Mouse (Mus musculus) limb, embryonic 12.5 days (tissue): Measurements from ENCODE around the gene Mov10. TPM values are rescaled to one million over a fixed set of nuclear protein-coding genes. Genes with fewer than 3 reads are reported as not detected.
A peak's percentile ranks its signal among the peaks of the same experiment; 100 is the strongest.

Experiments used
- ATAC-seq: fragments of 200-750 bp; cut with Nextera tagmentation; 2 replicates; pipeline ENCODE4 v1.8.0; 2017; ENCODE audit warnings: low read depth, moderate TSS enrichment; ENCODE audit not compliant: insufficient number of reproducible peaks, insufficient read depth, low FRiP score, low TSS enrichment
- H3K27ac ChIP-seq: fragments of 300-500 bp; sonication (generic); 2 replicates; pipeline ENCODE4 v1.5.1; 2016; ENCODE audit warnings: mild to moderate bottlenecking, moderate library complexity
- H3K27me3 ChIP-seq: fragments of 300-500 bp; sonication (generic); 2 replicates; pipeline ENCODE4 v1.6.1; 2016; ENCODE audit warnings: mild to moderate bottlenecking, moderate library complexity
- H3K36me3 ChIP-seq: fragments of 300-500 bp; sonication (generic); 2 replicates; pipeline ENCODE4 v1.6.1; 2016; ENCODE audit warnings: mild to moderate bottlenecking, moderate library complexity
- H3K4me1 ChIP-seq: fragments of 300-500 bp; sonication (generic); replicated peaks from 2 replicates; pipeline ENCODE4 v1.6.1; 2016
- H3K4me2 ChIP-seq: fragments of 300-500 bp; sonication (generic); 2 replicates; pipeline ENCODE4 v1.6.1; 2016; ENCODE audit warnings: mild to moderate bottlenecking, moderate library complexity
- H3K4me3 ChIP-seq: fragments of 300-500 bp; sonication (generic); replicated peaks from 2 replicates; pipeline ENCODE4 v1.5.1; 2016; ENCODE audit warnings: mild to moderate bottlenecking
- H3K9ac ChIP-seq: fragments of 300-500 bp; sonication (generic); replicated peaks from 2 replicates; pipeline ENCODE4 v1.6.1; 2016; ENCODE audit warnings: mild to moderate bottlenecking, moderate library complexity
- H3K9me3 ChIP-seq: fragments of 300-500 bp; sonication (generic); 2 replicates; pipeline ENCODE4 v1.6.1; 2016; ENCODE audit warnings: mild to moderate bottlenecking, moderate library complexity
- WGBS: fragments of 180-500 bp; shearing (Covaris S2); methylation state at CpG from one replicate; pipeline ENCODE4 v1.1.7; 2016; 5-methylcytosine and 5-hydroxymethylcytosine counted together
- polyA plus RNA-seq: library from polyadenylated mRNA; unstranded; fragments of >200 nt; fragmentation: Nextera tagmentation; extraction: Ambion mirVana; gene quantifications from 2 replicates; pipeline ENCODE4 v1.2.1, GENCODE M21; 2016

Mov10 gene
- polyA plus RNA-seq, 1 experiment from 2014 or later: 73.8 TPM

DNA sequence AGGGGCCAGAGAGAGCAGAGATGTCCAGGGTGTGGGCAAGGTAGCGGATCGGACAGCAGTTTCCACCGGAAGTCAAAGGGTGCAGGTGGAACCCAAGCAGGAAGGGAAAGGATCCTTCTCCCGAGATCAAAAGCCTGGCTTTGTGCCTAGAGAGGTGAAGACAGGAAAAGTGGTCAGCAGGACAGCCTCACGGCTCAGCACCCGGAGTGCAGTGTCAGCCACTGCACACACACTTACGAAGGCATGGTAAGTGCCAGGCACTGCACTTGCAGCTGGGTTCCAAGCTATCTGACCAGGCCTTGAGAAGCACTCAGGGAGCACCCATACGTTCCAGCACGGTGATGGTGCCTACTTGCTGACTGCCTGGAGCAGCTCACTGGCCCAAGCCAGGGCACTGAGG, 12.8 kb downstream of the Mov10 start:
- Histone ChIP-seq H3K4me3 (no peak overlapping the region), H3K9ac (no peak overlapping the region), H3K9me3 (no peaks in the 10 kb centered on the region), H3K27me3 (no peaks in the 10 kb centered on the region), H3K4me1 (no peaks in the 10 kb centered on the region), H3K27ac (no peak overlapping the region), H3K36me3 (peaks cover 57% of the 10 kb centered on the region), H3K4me2 (no peak overlapping the region)
- ATAC-seq: no peak
- WGBS: 76% methylated on average over 9 of the region's 9 CpGs

GRCm38 (mm10) chr3:104804312-104804711, 14.1 kb downstream of the Mov10 start:
- Histone ChIP-seq H3K9me3 (no peaks in the 10 kb centered on the region), H3K9ac (no peak overlapping the region), H3K27ac (no peak overlapping the region), H3K4me2 (no peak overlapping the region), H3K4me1 (no peaks in the 10 kb centered on the region), H3K27me3 (no peaks in the 10 kb centered on the region), H3K36me3 (peaks cover 70% of the 10 kb centered on the region), H3K4me3 (no peak overlapping the region)
- no peak for ATAC-seq
- 90% methylated on average over 10 of the region's 10 CpGs for WGBS

GRCm38 (mm10) chr3:104801481-104801880, 16.9 kb downstream of the Mov10 start:
- Histone ChIP-seq H3K4me1 (peaks cover 2% of the 10 kb centered on the region; the same call in 1 of the 2 replicates), H3K9ac (no peak overlapping the region), H3K4me3 (no peak overlapping the region), H3K36me3 (peaks cover 82% of the 10 kb centered on the region), H3K9me3 (no peaks in the 10 kb centered on the region), H3K27ac (no peak overlapping the region), H3K4me2 (no peak overlapping the region), H3K27me3 (no peaks in the 10 kb centered on the region)
- ATAC-seq: no peak
- WGBS: 97% methylated on average over 6 of the region's 6 CpGs

DNA sequence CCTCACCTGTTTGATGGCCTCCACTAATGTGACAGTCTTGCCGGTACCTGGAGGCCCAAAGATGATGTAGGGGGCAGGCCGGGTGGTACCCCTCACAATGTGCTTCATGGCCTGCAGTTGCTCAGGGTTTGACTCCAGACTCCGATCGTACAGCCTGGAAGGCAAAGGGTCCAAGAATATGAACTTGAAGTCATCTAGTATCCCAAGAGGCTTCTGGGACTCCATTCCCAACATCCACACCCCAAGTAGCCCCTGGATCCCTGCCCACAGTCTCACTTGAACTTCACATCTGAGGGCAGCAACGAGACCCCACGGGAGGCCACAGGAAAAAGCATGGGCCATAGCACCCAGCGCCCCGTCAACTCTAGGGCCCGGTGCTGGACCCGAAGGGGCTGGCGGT, 17.7 kb downstream of the Mov10 start:
- H3K9me3 ChIP-seq: no peaks in the 10 kb centered on the region
- H3K4me2 ChIP-seq: no peak overlapping the region
- H3K27ac ChIP-seq: no peak overlapping the region
- WGBS: 97% methylated on average over 11 of the region's 11 CpGs
- H3K4me1 ChIP-seq: peaks cover 10% of the 10 kb centered on the region
- no peak overlapping the region for H3K9ac ChIP-seq
- H3K27me3 ChIP-seq: no peaks in the 10 kb centered on the region
- no peak for ATAC-seq
- no peak overlapping the region for H3K4me3 ChIP-seq
- peaks cover 84% of the 10 kb centered on the region for H3K36me3 ChIP-seq

DNA sequence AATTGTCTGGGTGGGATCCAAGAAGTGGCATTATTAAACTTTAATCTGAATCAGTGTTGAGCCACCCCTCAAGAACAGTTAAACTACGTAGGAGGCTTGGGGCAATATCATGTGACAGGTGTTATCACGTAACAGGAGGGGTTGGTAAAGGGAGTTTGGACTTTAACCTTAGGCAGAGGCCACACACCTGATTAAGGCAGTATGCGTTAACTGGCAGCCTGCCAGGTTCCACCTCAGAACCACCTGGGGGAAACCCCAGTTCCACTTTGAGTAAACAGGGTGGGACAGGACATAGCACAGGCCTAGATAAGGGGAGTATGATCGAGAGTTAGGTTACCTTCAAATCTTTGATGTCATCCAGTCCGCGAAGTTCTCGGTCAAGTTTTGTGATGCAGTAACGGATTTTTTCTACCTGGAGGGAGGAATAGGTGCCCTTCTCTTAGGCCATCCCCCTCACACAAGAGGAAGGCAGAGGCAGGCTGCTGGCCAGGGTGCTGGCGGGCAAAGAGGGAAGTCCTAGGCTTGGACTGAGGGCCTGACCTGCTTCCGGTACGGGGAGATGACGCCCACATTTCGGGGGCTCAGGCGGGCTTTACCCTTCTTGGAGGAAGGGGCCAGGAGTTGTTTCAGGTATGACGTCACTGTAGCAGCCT, 21.8 kb downstream of the Mov10 start:
- Histone ChIP-seq H3K36me3 (peaks cover 93% of the 10 kb centered on the region), H3K27ac (no peak overlapping the region), H3K4me2 (no peak overlapping the region), H3K4me1 (peaks cover 51% of the 10 kb centered on the region), H3K4me3 (no peak overlapping the region), H3K9me3 (no peaks in the 10 kb centered on the region), H3K27me3 (no peaks in the 10 kb centered on the region), H3K9ac (no peak overlapping the region)
- WGBS: 81% methylated on average over 15 of the region's 15 CpGs
- ATAC-seq: no peak

DNA sequence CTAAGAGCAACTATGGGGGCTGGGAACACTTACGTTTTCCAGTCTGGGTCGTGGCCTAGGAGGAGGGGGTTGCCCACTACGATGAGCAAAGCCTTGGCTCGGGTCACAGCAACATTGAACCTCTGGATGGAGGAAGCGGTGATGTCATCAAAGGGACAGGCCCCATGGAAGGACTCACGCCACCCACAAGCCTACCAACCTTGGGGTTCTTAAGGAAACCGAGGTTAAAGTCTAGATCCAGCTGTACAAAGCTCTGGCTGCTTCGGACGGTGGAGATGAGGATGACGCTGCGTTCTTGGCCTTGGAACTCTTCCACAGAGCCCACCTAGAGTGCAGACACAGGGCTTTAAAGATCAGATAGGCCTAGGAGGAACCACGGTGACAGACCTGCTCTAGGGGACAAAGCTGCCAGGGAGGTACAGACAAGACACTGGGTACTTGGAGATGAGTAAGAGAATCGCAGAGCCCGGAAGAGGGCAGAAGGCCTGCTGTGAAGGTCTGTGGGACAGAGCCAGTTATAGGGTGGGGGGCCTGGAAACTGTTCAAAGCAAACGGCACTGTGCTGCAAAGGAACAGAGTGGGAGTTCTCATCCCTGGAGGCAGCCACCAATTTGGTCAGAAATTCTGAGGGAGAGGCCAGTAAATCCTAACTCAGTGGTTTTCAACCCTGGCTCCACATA, 22.6 kb downstream of the Mov10 start:
- 70% methylated on average over 15 of the region's 15 CpGs for whole genome bisulfite sequencing
- H3K9me3 ChIP-seq: no peaks in the 10 kb centered on the region
- H3K9ac ChIP-seq: no peak overlapping the region
- H3K36me3 ChIP-seq: peaks cover 87% of the 10 kb centered on the region
- H3K27ac ChIP-seq: no peak overlapping the region
- H3K4me3 ChIP-seq: no peak overlapping the region
- H3K4me2 ChIP-seq: no peak overlapping the region
- no peak for ATAC-seq
- H3K27me3 ChIP-seq: no peaks in the 10 kb centered on the region
- peaks cover 58% of the 10 kb centered on the region for H3K4me1 ChIP-seq

DNA sequence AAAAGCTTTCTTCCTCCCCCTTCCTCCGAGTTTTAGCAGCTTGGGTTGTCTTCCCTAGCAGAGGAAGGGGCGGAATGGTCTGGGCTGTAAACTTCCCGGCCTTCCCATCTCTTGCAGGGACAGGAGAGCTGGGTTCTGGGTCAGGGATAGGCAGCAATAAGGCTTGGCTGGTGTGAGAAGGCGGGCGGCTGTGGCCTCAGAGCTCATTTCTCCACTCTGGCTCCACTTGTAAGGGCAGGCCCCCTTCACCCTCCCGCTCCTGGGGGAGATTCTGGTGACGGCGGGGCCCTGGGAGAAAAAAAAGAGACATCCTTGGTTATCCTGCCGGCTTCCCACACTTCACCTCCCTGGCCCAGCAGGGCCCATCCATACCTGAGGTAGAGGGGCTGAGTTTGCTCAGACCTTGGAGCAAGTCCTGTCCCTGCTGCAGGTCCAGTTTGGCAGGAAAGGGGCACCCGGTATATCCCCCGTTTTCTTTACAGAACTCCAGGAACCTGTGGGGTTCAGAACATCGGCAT, 23.4 kb downstream of the Mov10 start:
- Histone ChIP-seq H3K9ac (no peak overlapping the region), H3K36me3 (peaks cover 79% of the 10 kb centered on the region), H3K9me3 (no peaks in the 10 kb centered on the region), H3K27ac (peak overlapping the region; percentile 84), H3K4me2 (no peak overlapping the region), H3K27me3 (no peaks in the 10 kb centered on the region), H3K4me3 (no peak overlapping the region), H3K4me1 (peaks cover 66% of the 10 kb centered on the region)
- WGBS: 50% methylated on average over 12 of the region's 12 CpGs
- no peak for ATAC-seq

DNA sequence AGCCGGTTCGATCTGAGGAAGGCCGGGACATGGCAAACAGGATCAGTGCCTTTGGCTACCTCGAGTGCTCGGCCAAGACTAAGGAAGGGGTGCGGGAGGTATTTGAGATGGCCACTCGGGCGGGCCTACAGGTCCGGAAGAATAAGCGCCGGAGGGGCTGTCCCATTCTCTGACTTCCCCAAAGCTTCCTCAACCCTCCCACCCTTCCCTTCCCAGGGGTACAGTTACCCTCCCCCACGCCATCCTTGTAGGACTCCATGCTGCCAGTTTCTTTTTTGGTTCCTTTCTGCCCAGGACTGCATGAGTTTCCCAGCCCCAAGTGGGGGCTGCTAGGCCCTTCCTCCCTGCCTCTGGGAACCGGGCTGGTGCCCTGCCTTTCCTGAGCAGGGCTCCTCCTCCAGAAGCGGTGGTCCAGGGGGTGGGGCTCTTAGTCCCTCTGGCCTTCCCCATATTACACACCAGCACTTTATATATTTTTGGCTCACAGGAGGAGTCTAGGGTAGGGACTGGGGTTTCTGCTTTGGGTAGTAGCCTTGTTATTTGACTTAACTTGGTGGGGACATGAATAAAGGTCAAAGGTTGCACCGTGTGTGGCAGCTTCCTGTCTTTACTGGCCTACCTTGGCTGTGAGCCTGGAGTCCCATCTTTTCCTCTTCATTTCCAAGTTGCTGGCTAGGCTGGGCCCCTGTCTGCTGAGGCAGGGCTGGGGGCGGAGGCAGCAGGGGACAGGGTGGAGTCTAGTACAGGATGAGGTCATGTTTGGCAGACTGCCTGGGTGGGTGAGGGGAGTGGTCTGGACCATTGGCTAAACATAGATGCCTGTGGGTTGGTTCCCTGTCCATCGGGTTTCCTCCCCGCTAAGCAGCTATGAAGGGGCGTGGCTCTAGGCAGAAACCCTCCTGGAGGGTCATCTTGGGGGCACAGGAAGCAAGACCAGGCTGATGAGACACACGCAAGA, 24.2 kb downstream of the Mov10 start:
- Histone ChIP-seq H3K4me2 (peak overlapping the region; percentile 26; the same call in 1 of the 2 replicates), H3K9ac (no peak overlapping the region), H3K27ac (peak overlapping the region; percentile 84), H3K4me1 (peaks cover 70% of the 10 kb centered on the region), H3K36me3 (peaks cover 70% of the 10 kb centered on the region), H3K27me3 (no peaks in the 10 kb centered on the region), H3K9me3 (no peaks in the 10 kb centered on the region), H3K4me3 (no peak overlapping the region)
- ATAC-seq: peak; percentile 85
- 50% methylated on average over 20 of the region's 20 CpGs for WGBS

DNA sequence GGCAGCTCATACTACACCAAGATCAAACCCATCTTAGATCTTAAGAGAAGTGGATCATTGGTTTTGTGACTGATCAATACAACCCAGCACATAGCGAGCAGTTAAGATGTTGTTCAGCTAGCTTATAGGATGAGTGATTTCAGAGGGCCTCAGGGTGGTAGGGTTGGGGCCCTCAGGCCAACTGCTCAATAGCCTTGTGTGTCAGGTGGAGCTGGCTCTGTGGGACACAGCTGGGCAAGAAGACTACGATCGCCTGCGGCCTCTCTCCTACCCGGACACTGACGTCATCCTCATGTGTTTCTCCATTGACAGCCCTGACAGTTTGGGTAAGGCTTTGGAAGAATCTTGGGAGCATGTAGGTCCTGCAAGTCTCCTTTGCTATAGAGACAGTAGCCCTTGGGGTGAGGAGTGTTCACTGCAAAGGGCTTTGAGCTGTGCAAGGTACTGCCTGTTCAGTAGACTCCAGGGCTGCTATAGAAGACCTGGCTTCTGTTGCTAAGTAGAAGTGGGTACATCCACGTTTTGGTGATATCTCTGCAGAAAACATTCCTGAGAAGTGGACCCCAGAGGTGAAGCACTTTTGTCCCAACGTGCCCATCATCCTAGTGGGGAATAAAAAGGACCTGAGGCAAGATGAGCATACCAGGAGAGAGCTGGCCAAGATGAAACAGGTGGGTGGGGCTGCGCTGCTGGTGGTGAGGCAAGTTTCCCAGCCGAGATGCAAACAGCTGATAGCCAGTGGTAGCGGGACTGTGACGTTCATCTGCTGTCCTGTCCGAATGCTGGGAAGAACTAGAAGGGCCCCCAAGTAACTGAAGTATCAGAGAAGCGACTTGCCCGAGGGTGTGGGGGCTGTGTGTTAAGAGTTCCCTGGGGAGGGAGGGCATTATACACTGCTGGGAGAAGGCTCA, 25.7 kb downstream of the Mov10 start:
- H3K27me3 ChIP-seq: no peaks in the 10 kb centered on the region
- H3K36me3 ChIP-seq: peaks cover 61% of the 10 kb centered on the region

DNA sequence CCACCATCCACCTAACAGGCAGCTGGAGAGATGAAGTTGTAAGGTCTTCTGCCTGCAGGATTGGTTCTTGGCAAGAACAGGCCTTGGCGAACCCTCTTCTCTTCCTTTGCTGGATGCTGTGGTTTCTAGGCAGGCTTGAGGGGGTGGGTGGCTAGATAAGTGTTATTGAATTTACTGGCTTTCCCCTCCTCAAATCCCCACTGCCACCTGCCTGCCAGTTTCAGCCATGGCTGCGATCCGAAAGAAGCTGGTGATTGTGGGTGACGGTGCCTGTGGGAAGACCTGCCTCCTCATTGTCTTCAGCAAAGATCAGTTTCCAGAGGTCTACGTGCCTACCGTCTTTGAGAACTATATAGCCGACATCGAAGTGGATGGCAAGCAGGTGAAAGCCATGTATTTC, 26.7 kb downstream of the Mov10 start:
- 93% methylated on average over 8 of the region's 8 CpGs for WGBS
- H3K4me1 ChIP-seq: peaks cover 73% of the 10 kb centered on the region
- no peak overlapping the region for H3K9ac ChIP-seq
- peak overlapping the region; percentile 66 for H3K4me3 ChIP-seq
- H3K36me3 ChIP-seq: peaks cover 52% of the 10 kb centered on the region
- no peak for ATAC-seq
- peak overlapping the region; percentile 93 for H3K27ac ChIP-seq
- peak overlapping the region; percentile 92 for H3K4me2 ChIP-seq
- H3K27me3 ChIP-seq: no peaks in the 10 kb centered on the region
- no peaks in the 10 kb centered on the region for H3K9me3 ChIP-seq

More for the DNA sequence above, 25.7 kb downstream of the Mov10 start:
- Histone ChIP-seq H3K4me1 (peaks cover 73% of the 10 kb centered on the region), H3K9me3 (no peaks in the 10 kb centered on the region), H3K4me3 (no peak overlapping the region; the same call in 1 of the 2 replicates), H3K27ac (no peak overlapping the region), H3K4me2 (peak overlapping the region; percentile 26; the same call in 1 of the 2 replicates), H3K9ac (no peak overlapping the region)
- 68% methylated on average over 15 of the region's 15 CpGs for WGBS
- ATAC-seq: no peak
